Mouse (Mus musculus): ENCODE measurements around the gene Syna. TPM values are rescaled to one million over a fixed set of nuclear protein-coding genes. Genes with fewer than 3 reads are reported as not detected.

Syna gene
- polyA plus RNA-seq, 1 experiment: 0.69 TPM

- no peaks in the 10 kb centered on the region for H3K27me3 ChIP-seq (ENCODE audit: control insufficient read depth, insufficient read depth, low read length, poor library complexity, severe bottlenecking)
- TF ChIP-seq CTCF (IDR thresholded peaks at IDR 0.05; ENCODE audit: low read depth, low read length): no peak
- TF ChIP-seq EP300 (IDR thresholded peaks at IDR 0.05; ENCODE audit: insufficient read depth, low read depth, low read length): no peak
- TF ChIP-seq POLR2A (IDR thresholded peaks at IDR 0.05; ENCODE audit: insufficient read depth, low read length): no peak
- no peak overlapping the region for H3K4me3 ChIP-seq (ENCODE audit: low read depth, low read length)
- H3K36me3 ChIP-seq (ENCODE audit: control insufficient read depth, insufficient read depth, low read length, poor library complexity, severe bottlenecking): no peaks in the 10 kb centered on the region
- H3K4me1 ChIP-seq (ENCODE audit: control insufficient read depth, insufficient read depth, low read length): peaks cover 2% of the 10 kb centered on the region
- no peaks in the 10 kb centered on the region for H3K9me3 ChIP-seq (replicated peaks; ENCODE audit: control insufficient read depth, insufficient read depth, low read length, poor library complexity, severe bottlenecking)
- H3K9ac ChIP-seq (ENCODE audit: low read depth, poor library complexity, severe bottlenecking): no peak overlapping the region
- no peak overlapping the region for H3K27ac ChIP-seq (ENCODE audit: insufficient read depth, low read length)
These were observed 18.3 kb downstream of the Syna start for GRCm38 (mm10) chr5:134541640-134542039.

- Histone ChIP-seq H3K36me3 (ENCODE audit: control insufficient read depth, insufficient read depth, low read length, poor library complexity, severe bottlenecking) (no peaks in the 10 kb centered on the region), H3K9ac (ENCODE audit: low read depth, poor library complexity, severe bottlenecking) (no peak overlapping the region), H3K4me3 (ENCODE audit: low read depth, low read length) (no peak overlapping the region), H3K4me1 (ENCODE audit: control insufficient read depth, insufficient read depth, low read length) (peaks cover 2% of the 10 kb centered on the region), H3K9me3 (replicated peaks; ENCODE audit: control insufficient read depth, insufficient read depth, low read length, poor library complexity, severe bottlenecking) (no peaks in the 10 kb centered on the region), H3K27me3 (ENCODE audit: control insufficient read depth, insufficient read depth, low read length, poor library complexity, severe bottlenecking) (no peaks in the 10 kb centered on the region), H3K27ac (ENCODE audit: insufficient read depth, low read length) (no peak overlapping the region)
- TF ChIP-seq POLR2A (IDR thresholded peaks at IDR 0.05; ENCODE audit: insufficient read depth, low read length): no peak
These were observed 19.1 kb downstream of the Syna start for GRCm38 (mm10) chr5:134540881-134541280.

- Histone ChIP-seq H3K27me3 (ENCODE audit: control insufficient read depth, insufficient read depth, low read length, poor library complexity, severe bottlenecking) (no peaks in the 10 kb centered on the region), H3K9ac (ENCODE audit: low read depth, poor library complexity, severe bottlenecking) (no peak overlapping the region), H3K4me3 (ENCODE audit: low read depth, low read length) (no peak overlapping the region), H3K27ac (ENCODE audit: insufficient read depth, low read length) (peak overlapping the region; percentile 68), H3K36me3 (ENCODE audit: control insufficient read depth, insufficient read depth, low read length, poor library complexity, severe bottlenecking) (no peaks in the 10 kb centered on the region), H3K9me3 (replicated peaks; ENCODE audit: control insufficient read depth, insufficient read depth, low read length, poor library complexity, severe bottlenecking) (no peaks in the 10 kb centered on the region), H3K4me1 (ENCODE audit: control insufficient read depth, insufficient read depth, low read length) (peaks cover 2% of the 10 kb centered on the region)
- TF ChIP-seq CTCF (IDR thresholded peaks at IDR 0.05; ENCODE audit: low read depth, low read length) (no peak), EP300 (IDR thresholded peaks at IDR 0.05; ENCODE audit: insufficient read depth, low read depth, low read length) (0 out of 2 replicates have a peak, but pooled peaks have one; percentile 59), POLR2A (IDR thresholded peaks at IDR 0.05; ENCODE audit: insufficient read depth, low read length) (peak; percentile 26)
These were observed 20.1 kb downstream of the Syna start for GRCm38 (mm10) chr5:134539891-134540290.

GRCm38 (mm10) chr5:134536036-134536435 is 23.9 kb downstream of the Syna start:
- Histone ChIP-seq H3K4me1 (ENCODE audit: control insufficient read depth, insufficient read depth, low read length) (peaks cover 2% of the 10 kb centered on the region), H3K9ac (ENCODE audit: low read depth, poor library complexity, severe bottlenecking) (no peak overlapping the region), H3K36me3 (ENCODE audit: control insufficient read depth, insufficient read depth, low read length, poor library complexity, severe bottlenecking) (no peaks in the 10 kb centered on the region), H3K27ac (ENCODE audit: insufficient read depth, low read length) (no peak overlapping the region), H3K9me3 (replicated peaks; ENCODE audit: control insufficient read depth, insufficient read depth, low read length, poor library complexity, severe bottlenecking) (no peaks in the 10 kb centered on the region), H3K4me3 (ENCODE audit: low read depth, low read length) (no peak overlapping the region), H3K27me3 (ENCODE audit: control insufficient read depth, insufficient read depth, low read length, poor library complexity, severe bottlenecking) (no peaks in the 10 kb centered on the region)
- TF ChIP-seq CTCF (IDR thresholded peaks at IDR 0.05; ENCODE audit: low read depth, low read length) (no peak), EP300 (IDR thresholded peaks at IDR 0.05; ENCODE audit: insufficient read depth, low read depth, low read length) (no peak), POLR2A (IDR thresholded peaks at IDR 0.05; ENCODE audit: insufficient read depth, low read length) (no peak)

GRCm38 (mm10) chr5:134532417-134532816 is 27.6 kb downstream of the Syna start:
- H3K9ac ChIP-seq (ENCODE audit: low read depth, poor library complexity, severe bottlenecking): no peak overlapping the region
- H3K4me3 ChIP-seq (ENCODE audit: low read depth, low read length): no peak overlapping the region
- TF ChIP-seq EP300 (IDR thresholded peaks at IDR 0.05; ENCODE audit: insufficient read depth, low read depth, low read length) (no peak), CTCF (IDR thresholded peaks at IDR 0.05; ENCODE audit: low read depth, low read length) (no peak), POLR2A (IDR thresholded peaks at IDR 0.05; ENCODE audit: insufficient read depth, low read length) (no peak)
- H3K36me3 ChIP-seq (ENCODE audit: control insufficient read depth, insufficient read depth, low read length, poor library complexity, severe bottlenecking): no peaks in the 10 kb centered on the region
- no peak overlapping the region for H3K27ac ChIP-seq (ENCODE audit: insufficient read depth, low read length)
- no peaks in the 10 kb centered on the region for H3K27me3 ChIP-seq (ENCODE audit: control insufficient read depth, insufficient read depth, low read length, poor library complexity, severe bottlenecking)
- H3K9me3 ChIP-seq (replicated peaks; ENCODE audit: control insufficient read depth, insufficient read depth, low read length, poor library complexity, severe bottlenecking): no peaks in the 10 kb centered on the region
- no peaks in the 10 kb centered on the region for H3K4me1 ChIP-seq (ENCODE audit: control insufficient read depth, insufficient read depth, low read length)

- no peaks in the 10 kb centered on the region for H3K9me3 ChIP-seq (replicated peaks; ENCODE audit: control insufficient read depth, insufficient read depth, low read length, poor library complexity, severe bottlenecking)
- H3K27ac ChIP-seq (ENCODE audit: insufficient read depth, low read length): no peak overlapping the region
- no peaks in the 10 kb centered on the region for H3K27me3 ChIP-seq (ENCODE audit: control insufficient read depth, insufficient read depth, low read length, poor library complexity, severe bottlenecking)
- TF ChIP-seq POLR2A (IDR thresholded peaks at IDR 0.05; ENCODE audit: insufficient read depth, low read length) (no peak), EP300 (IDR thresholded peaks at IDR 0.05; ENCODE audit: insufficient read depth, low read depth, low read length) (no peak), CTCF (IDR thresholded peaks at IDR 0.05; ENCODE audit: low read depth, low read length) (no peak)
- no peak overlapping the region for H3K4me3 ChIP-seq (ENCODE audit: low read depth, low read length)
- no peak overlapping the region for H3K9ac ChIP-seq (ENCODE audit: low read depth, poor library complexity, severe bottlenecking)
- no peaks in the 10 kb centered on the region for H3K36me3 ChIP-seq (ENCODE audit: control insufficient read depth, insufficient read depth, low read length, poor library complexity, severe bottlenecking)
- H3K4me1 ChIP-seq (ENCODE audit: control insufficient read depth, insufficient read depth, low read length): no peaks in the 10 kb centered on the region
These were observed 28.4 kb downstream of the Syna start for GRCm38 (mm10) chr5:134531585-134531984.

Data from ES-Bruce4 (cell line).